Mouse (Mus musculus): Measurements from ENCODE around the gene Rpl6. TPM values are rescaled to one million over a fixed set of nuclear protein-coding genes. Genes with fewer than 3 reads are reported as not detected.

Rpl6 gene
- polyA plus RNA-seq, 1 experiment from 2014 or later, result 598 TPM

DNA sequence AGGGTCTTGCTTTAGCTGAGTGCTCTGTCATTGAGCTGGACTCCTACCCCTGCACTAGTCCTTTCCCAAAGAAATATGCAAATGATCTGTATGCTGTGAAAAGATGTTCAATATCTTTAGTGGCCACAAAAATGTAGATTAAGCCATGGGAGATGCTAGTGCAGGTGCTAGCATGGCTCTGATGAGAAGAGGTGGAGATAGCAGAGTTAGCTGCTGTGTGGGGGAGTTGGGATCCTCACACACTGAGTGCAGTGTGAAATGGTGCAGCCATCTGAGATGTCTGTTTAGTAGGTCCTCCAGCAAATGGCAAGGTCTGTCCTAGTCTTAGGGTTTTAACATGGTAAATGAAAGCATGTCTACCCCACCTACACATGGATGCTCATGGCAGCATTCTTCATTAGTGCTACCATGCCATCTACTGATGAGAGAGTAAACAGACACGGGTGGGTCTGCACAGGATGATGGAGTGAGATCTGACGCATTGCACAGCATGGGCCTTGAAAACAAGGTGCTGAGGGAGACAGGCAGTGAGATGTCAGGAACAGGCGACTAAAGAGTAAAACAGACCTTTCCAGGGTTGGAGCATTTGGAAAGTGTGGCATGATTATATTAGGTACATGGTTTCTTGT lies 44.6 kb downstream of the Rpl6 start:
- Histone ChIP-seq H3K9me3 (ENCODE audit: control insufficient read depth, low read length) (no peaks in the 10 kb centered on the region), H3K4me1 (ENCODE audit: control insufficient read depth, insufficient read depth, low read length) (no peaks in the 10 kb centered on the region), H3K36me3 (ENCODE audit: control insufficient read depth, insufficient read depth, low read length) (no peaks in the 10 kb centered on the region), H3K27me3 (ENCODE audit: control insufficient read depth, insufficient read depth, low read length) (no peaks in the 10 kb centered on the region), H3K9ac (ENCODE audit: low read length) (no peak overlapping the region), H3K4me2 (ENCODE audit: low read depth) (no peak overlapping the region), H3K4me3 (ENCODE audit: low read depth, low read length) (no peak overlapping the region), H3K27ac (ENCODE audit: low read depth, low read length) (no peak overlapping the region)
- DNase-seq (ENCODE audit: low spot score) (no peak), ATAC-seq (ENCODE audit: insufficient read depth, low FRiP score, low TSS enrichment) (no peak)
- 78% methylated on average over 3 of the region's 3 CpGs for WGBS

- ATAC-seq (ENCODE audit: insufficient read depth, low FRiP score, low TSS enrichment), result no peak
- no peak overlapping the region for H3K9ac ChIP-seq (ENCODE audit: low read length)
- WGBS, result 94% methylated on average over 3 of the region's 3 CpGs
These were observed 45.4 kb downstream of the Rpl6 start for GRCm38 (mm10) chr5:121249693-121250092.

GRCm38 (mm10) chr5:121251813-121252212 lies 47.5 kb downstream of the Rpl6 start:
- ATAC-seq (ENCODE audit: insufficient read depth, low FRiP score, low TSS enrichment), result no peak
- no peaks in the 10 kb centered on the region for H3K27me3 ChIP-seq (ENCODE audit: control insufficient read depth, insufficient read depth, low read length)
- H3K4me1 ChIP-seq (ENCODE audit: control insufficient read depth, insufficient read depth, low read length), result no peaks in the 10 kb centered on the region
- H3K4me2 ChIP-seq (ENCODE audit: low read depth), result no peak overlapping the region
- no peak overlapping the region for H3K27ac ChIP-seq (ENCODE audit: low read depth, low read length)
- no peaks in the 10 kb centered on the region; the same call in 1 of the 2 replicates for H3K36me3 ChIP-seq (ENCODE audit: control insufficient read depth, insufficient read depth, low read length)
- H3K9ac ChIP-seq (ENCODE audit: low read length), result no peak overlapping the region
- no peak overlapping the region for H3K4me3 ChIP-seq (ENCODE audit: low read depth, low read length)
- DNase-seq (ENCODE audit: low spot score), result no peak
- WGBS, result 80% methylated on average over 8 of the region's 8 CpGs
- no peaks in the 10 kb centered on the region for H3K9me3 ChIP-seq (ENCODE audit: control insufficient read depth, low read length)

More at GRCm38 (mm10) chr5:121249693-121250092, 45.4 kb downstream of the Rpl6 start:
- no peaks in the 10 kb centered on the region for H3K27me3 ChIP-seq (ENCODE audit: control insufficient read depth, insufficient read depth, low read length)
- H3K36me3 ChIP-seq (ENCODE audit: control insufficient read depth, insufficient read depth, low read length), result no peaks in the 10 kb centered on the region; the same call in 1 of the 2 replicates
- DNase-seq (ENCODE audit: low spot score), result no peak
- no peaks in the 10 kb centered on the region for H3K4me1 ChIP-seq (ENCODE audit: control insufficient read depth, insufficient read depth, low read length)
- no peak overlapping the region for H3K4me3 ChIP-seq (ENCODE audit: low read depth, low read length)
- H3K4me2 ChIP-seq (ENCODE audit: low read depth), result no peak overlapping the region
- H3K27ac ChIP-seq (ENCODE audit: low read depth, low read length), result no peak overlapping the region
- H3K9me3 ChIP-seq (ENCODE audit: control insufficient read depth, low read length), result no peaks in the 10 kb centered on the region

DNA sequence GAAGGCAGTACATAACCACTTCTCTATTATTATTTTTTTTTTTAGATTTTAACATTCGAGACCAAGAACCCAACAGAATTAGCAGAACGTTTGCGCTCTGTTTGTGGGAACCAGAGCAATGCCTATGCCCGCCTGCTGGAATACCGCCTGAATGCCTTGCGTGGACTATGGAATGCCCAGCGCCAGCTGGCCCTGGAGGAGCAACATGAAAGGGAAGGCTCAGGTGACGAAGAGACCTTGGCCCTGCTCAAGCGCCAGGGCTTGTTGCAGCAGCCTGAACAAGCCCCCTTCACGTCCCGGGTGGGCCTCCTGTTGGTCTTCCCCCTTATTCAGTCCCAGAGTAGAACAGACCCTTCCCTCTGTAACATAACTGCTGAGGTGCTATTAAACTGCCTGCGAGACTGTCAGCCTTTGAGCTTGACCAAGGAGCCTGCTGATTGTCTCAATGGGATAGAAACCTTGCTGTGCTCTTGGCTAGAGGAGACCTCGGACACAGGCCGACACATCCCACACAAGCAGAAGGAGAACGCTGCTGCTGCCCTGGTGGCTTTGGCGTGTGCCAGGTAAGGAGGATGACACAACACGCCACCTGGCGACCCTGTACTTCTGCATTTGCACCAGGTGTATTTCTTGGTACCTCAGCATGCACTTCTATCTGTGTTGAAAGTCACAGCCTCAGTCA lies 49.7 kb downstream of the Rpl6 start:
- no peak for DNase-seq (ENCODE audit: low spot score)
- WGBS, result 93% methylated on average over 18 of the region's 18 CpGs
- Histone ChIP-seq H3K9me3 (ENCODE audit: control insufficient read depth, low read length) (no peaks in the 10 kb centered on the region), H3K36me3 (ENCODE audit: control insufficient read depth, insufficient read depth, low read length) (no peaks in the 10 kb centered on the region; the same call in 1 of the 2 replicates), H3K27ac (ENCODE audit: low read depth, low read length) (no peak overlapping the region), H3K4me3 (ENCODE audit: low read depth, low read length) (no peak overlapping the region), H3K27me3 (ENCODE audit: control insufficient read depth, insufficient read depth, low read length) (no peaks in the 10 kb centered on the region), H3K4me2 (ENCODE audit: low read depth) (no peak overlapping the region), H3K9ac (ENCODE audit: low read length) (no peak overlapping the region), H3K4me1 (ENCODE audit: control insufficient read depth, insufficient read depth, low read length) (no peaks in the 10 kb centered on the region)
- ATAC-seq (ENCODE audit: insufficient read depth, low FRiP score, low TSS enrichment), result no peak

- ATAC-seq (ENCODE audit: insufficient read depth, low FRiP score, low TSS enrichment) (no peak), DNase-seq (ENCODE audit: low spot score) (no peak)
- Histone ChIP-seq H3K27me3 (ENCODE audit: control insufficient read depth, insufficient read depth, low read length) (no peaks in the 10 kb centered on the region), H3K4me1 (ENCODE audit: control insufficient read depth, insufficient read depth, low read length) (no peaks in the 10 kb centered on the region), H3K4me2 (ENCODE audit: low read depth) (no peak overlapping the region), H3K27ac (ENCODE audit: low read depth, low read length) (no peak overlapping the region), H3K9me3 (ENCODE audit: control insufficient read depth, low read length) (no peaks in the 10 kb centered on the region), H3K4me3 (ENCODE audit: low read depth, low read length) (no peak overlapping the region), H3K9ac (ENCODE audit: low read length) (no peak overlapping the region), H3K36me3 (ENCODE audit: control insufficient read depth, insufficient read depth, low read length) (no peaks in the 10 kb centered on the region; the same call in 1 of the 2 replicates)
- 93% methylated on average over 7 of the region's 7 CpGs for WGBS
These were observed 50.7 kb downstream of the Rpl6 start for GRCm38 (mm10) chr5:121254977-121255376.

Other genes with a start within 250 kb of the Rpl6 start
- gene Rph3a, start 194.4 kb upstream of the Rpl6 start, polyA plus RNA-seq (2014; fragmentation: Nextera tagmentation; extraction: Ambion mirVana), result 0.99 and 1.5 TPM in 2 replicates
- 23.3 and 26.4 TPM in 2 replicates for gene Ptpn11, start 13.1 kb upstream of the Rpl6 start, polyA plus RNA-seq (2014; fragmentation: Nextera tagmentation; extraction: Ambion mirVana)
- 11.7 and 12.5 TPM in 2 replicates for gene Hectd4, start 15.7 kb downstream of the Rpl6 start, polyA plus RNA-seq (2014; fragmentation: Nextera tagmentation; extraction: Ambion mirVana)
- 86.9 and 94.6 TPM in 2 replicates for gene Trafd1, start 181.2 kb downstream of the Rpl6 start, polyA plus RNA-seq (2014; fragmentation: Nextera tagmentation; extraction: Ambion mirVana)
- gene Naa25, start 193.5 kb downstream of the Rpl6 start, polyA plus RNA-seq (2014; fragmentation: Nextera tagmentation; extraction: Ambion mirVana), result 48.1 and 57.0 TPM in 2 replicates
- gene Tmem116, start 247.4 kb downstream of the Rpl6 start, polyA plus RNA-seq (2014; fragmentation: Nextera tagmentation; extraction: Ambion mirVana), result 1.1 and 1.8 TPM in 2 replicates
- 119 and 135 TPM in 2 replicates for gene Erp29, start 248.0 kb downstream of the Rpl6 start, polyA plus RNA-seq (2014; fragmentation: Nextera tagmentation; extraction: Ambion mirVana)